11 mouse cellular contexts compared by ENCODE assay signal in genomic region chr7:34720882-34721649, GRCm38 (mm10).
A peak's percentile ranks its signal among the peaks of the same experiment; 100 is the strongest.
DNase-seq lines count a peak whose midpoint lies in the region; ATAC-seq and TF ChIP-seq lines count a peak whose summit lies in the region.
"Had no signal": no experiment of that assay in that cellular context is flagged by ENCODE, and none has a peak within 500 bp of the region (broad histone marks: within the 10 kb centered on the region; RNA-seq: fewer than 3 reads in every experiment).

No protein-coding gene starts in this region.

- peak overlapping the region; percentile 77 for H3K27ac ChIP-seq in lung, embryonic 14.5 days (ENCODE audit: low read depth)
- no peak overlapping the region for H3K27ac ChIP-seq in forebrain, embryonic 15.5 days (replicated peaks)
- H3K27ac ChIP-seq in midbrain, embryonic 14.5 days (replicated peaks; ENCODE audit: low read depth, low read length), result peak overlapping the region; percentile 37
- H3K27ac ChIP-seq: macrophage; stomach, embryonic 15.5 days had no signal

- H3K4me1 ChIP-seq in lung, embryonic 14.5 days (ENCODE audit: insufficient read depth), result peaks cover 11% of the 10 kb centered on the region; the same call in 1 of the 2 replicates
- H3K4me1 ChIP-seq in forebrain, embryonic 15.5 days, result peaks cover 22% of the 10 kb centered on the region
- peaks cover 41% of the 10 kb centered on the region for H3K4me1 ChIP-seq in midbrain, embryonic 14.5 days (ENCODE audit: control insufficient read depth, insufficient read depth, low read length)

- peak; percentile 40 for ATAC-seq in lung, embryonic 14.5 days (ENCODE audit: insufficient read depth)
- ATAC-seq in forebrain, embryonic 15.5 days (replicated peaks), result no peak
- ATAC-seq in midbrain, embryonic 14.5 days (ENCODE audit: low FRiP score, low TSS enrichment), result no peak

- H3K9me3 ChIP-seq in lung, embryonic 14.5 days (ENCODE audit: low read depth, low read length), result no peaks in the 10 kb centered on the region
- H3K9me3 ChIP-seq in forebrain, embryonic 15.5 days, result no peaks in the 10 kb centered on the region
- H3K9me3 ChIP-seq in midbrain, embryonic 14.5 days (ENCODE audit: control insufficient read depth, low read length), result no peaks in the 10 kb centered on the region
- H3K9me3 ChIP-seq: stomach, embryonic 15.5 days had no signal

- no peak overlapping the region for H3K4me3 ChIP-seq in lung, embryonic 14.5 days (ENCODE audit: low read depth, low read length)
- no peak overlapping the region for H3K4me3 ChIP-seq in forebrain, embryonic 15.5 days
- H3K4me3 ChIP-seq in midbrain, embryonic 14.5 days (replicated peaks; ENCODE audit: low read depth, low read length), result no peak overlapping the region
- H3K4me3 ChIP-seq: stomach, embryonic 15.5 days had no signal

- no peak overlapping the region for H3K9ac ChIP-seq in lung, embryonic 14.5 days
- H3K9ac ChIP-seq in forebrain, embryonic 15.5 days (replicated peaks), result 0 out of 2 replicates have a peak overlapping the region, but pooled peaks have one; percentile 5
- no peak overlapping the region for H3K9ac ChIP-seq in midbrain, embryonic 14.5 days (replicated peaks; ENCODE audit: low read length)
- H3K9ac ChIP-seq: stomach, embryonic 15.5 days had no signal

- 47% methylated on average over 5 of the region's 5 CpGs for WGBS in lung, embryonic 14.5 days
- WGBS in forebrain, embryonic 15.5 days, result 30% methylated on average over 5 of the region's 5 CpGs
- WGBS in midbrain, embryonic 14.5 days, result 20% methylated on average over 5 of the region's 5 CpGs

- H3K36me3 ChIP-seq in lung, embryonic 14.5 days (ENCODE audit: insufficient read depth), result no peaks in the 10 kb centered on the region
- H3K36me3 ChIP-seq in forebrain, embryonic 15.5 days, result no peaks in the 10 kb centered on the region
- no peaks in the 10 kb centered on the region for H3K36me3 ChIP-seq in midbrain, embryonic 14.5 days (ENCODE audit: control insufficient read depth, insufficient read depth, low read length)
- H3K36me3 ChIP-seq: stomach, embryonic 15.5 days had no signal

- peaks cover 11% of the 10 kb centered on the region for H3K27me3 ChIP-seq in lung, embryonic 14.5 days (ENCODE audit: insufficient read depth, low read length)
- no peaks in the 10 kb centered on the region for H3K27me3 ChIP-seq in forebrain, embryonic 15.5 days
- no peaks in the 10 kb centered on the region for H3K27me3 ChIP-seq in midbrain, embryonic 14.5 days (ENCODE audit: control insufficient read depth, insufficient read depth, low read length)
- H3K27me3 ChIP-seq: stomach, embryonic 15.5 days had no signal

- no peak overlapping the region for H3K4me2 ChIP-seq in lung, embryonic 14.5 days
- no peak overlapping the region for H3K4me2 ChIP-seq in forebrain, embryonic 15.5 days (replicated peaks)
- no peak overlapping the region for H3K4me2 ChIP-seq in midbrain, embryonic 14.5 days (ENCODE audit: low read length)
- H3K4me2 ChIP-seq: stomach, embryonic 15.5 days had no signal

- DNase-seq in embryo, embryonic 10.5 days (ENCODE audit: low spot score), result peak; percentile 19
- DNase-seq in embryo, embryonic 9.5 days (ENCODE audit: extremely low spot score), result no peak
- DNase-seq in lung, embryonic 14.5 days, result no peak
- DNase-seq in lung, postnatal 4 days, result no peak
- peak; percentile 28 for DNase-seq in midbrain, embryonic 14.5 days
- no peak for DNase-seq in urinary bladder, adult 18-20 months (ENCODE audit: low spot score in 2 of 2)
- no peak for DNase-seq in gastrocnemius, postnatal 25 days
- DNase-seq: gastrocnemius, postnatal 36 days had no signal

- no peak for TF ChIP-seq CTCF in lung, embryonic 14.5 days (IDR thresholded peaks at IDR 0.05; ENCODE audit: low read depth)

Comparison
In these comparisons a context has a peak if more than half of its experiments do, and no peak if none do; other contexts are left out.
1. DNase-seq: peak in embryo, embryonic 10.5 days (single experiment) and midbrain, embryonic 14.5 days (single experiment); none in embryo, embryonic 9.5 days (single experiment), lung, embryonic 14.5 days (single experiment), lung, postnatal 4 days (0 of 2), urinary bladder, adult 18-20 months (0 of 2) and gastrocnemius, postnatal 25 days (single experiment).